ENCODE assay signal across 8 mouse cellular contexts in the genomic region with DNA sequence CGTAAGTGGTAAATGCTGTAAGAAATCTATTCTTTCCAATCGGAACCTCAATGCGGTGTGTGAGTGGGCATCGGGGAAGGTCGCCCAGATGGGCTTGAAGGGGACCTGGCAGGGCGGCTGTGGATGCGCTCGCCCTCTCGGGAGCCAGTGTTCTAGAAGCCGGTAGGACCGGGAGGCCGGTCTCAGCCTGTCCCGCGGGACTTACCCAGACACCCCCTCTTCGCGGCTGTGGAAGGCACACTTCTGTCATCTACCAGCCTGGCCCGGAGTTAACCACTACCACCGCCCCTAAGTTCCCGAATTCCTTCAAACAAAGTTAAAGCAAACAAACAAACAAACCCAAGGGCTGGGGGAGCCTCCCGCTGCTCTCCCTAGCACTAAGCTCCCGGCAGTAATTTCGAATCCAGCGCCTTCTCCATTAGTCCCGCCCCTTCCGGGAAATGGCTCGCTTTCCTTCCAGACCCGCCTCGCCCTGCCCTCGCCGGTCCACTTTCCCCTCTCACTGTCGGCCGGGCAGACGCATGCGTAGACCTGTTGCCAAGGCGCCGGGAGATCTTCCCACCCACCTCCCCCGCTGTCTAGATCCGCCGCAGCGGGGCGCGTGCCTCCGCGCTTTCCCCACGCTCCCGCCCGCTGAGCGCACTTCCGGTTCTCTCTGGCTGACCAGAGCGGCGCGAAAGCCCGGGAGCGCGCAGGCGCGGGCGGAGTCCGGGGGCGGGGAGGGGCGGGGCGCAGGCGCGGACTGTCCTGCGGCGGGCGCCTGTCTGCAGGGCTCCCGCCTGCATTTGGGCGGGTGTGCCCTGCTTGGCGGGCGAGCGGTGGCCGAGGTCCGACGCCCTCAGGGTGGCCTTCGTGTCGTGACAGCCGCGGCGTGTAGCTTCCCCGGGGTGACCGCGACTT. TPM values are rescaled to one million over a fixed set of nuclear protein-coding genes. Genes with fewer than 3 reads are reported as not detected.
A peak's percentile ranks its signal among the peaks of the same experiment; 100 is the strongest.
DNase-seq lines count a peak whose midpoint lies in the region; ATAC-seq lines count a peak whose summit lies in the region.

A gene (minus strand): TSS at position 420 of the 900 bp plus-strand sequence.
A gene (plus strand): TSS at position 505 of the 900 bp plus-strand sequence.

- H3K9me3 ChIP-seq in heart, embryonic 14.5 days (ENCODE audit: control insufficient read depth, low read length) = no peaks in the 10 kb centered on the region
- H3K9me3 ChIP-seq in liver, embryonic 13.5 days (replicated peaks) = no peaks in the 10 kb centered on the region
- H3K9me3 ChIP-seq in stomach, embryonic 16.5 days (replicated peaks; ENCODE audit: control insufficient read depth, low read length) = no peaks in the 10 kb centered on the region

- peak; percentile 93 for DNase-seq in c-Kit-negative CD71-positive TER-119-positive erythroid progenitor cells, embryonic 14.5 days (ENCODE audit: low read depth, low spot score)
- DNase-seq in fibroblast of lung, adult 2 months (ENCODE audit: low read depth) = peak; percentile 94
- peak; percentile 97 for DNase-seq in kidney, postnatal 14 days
- peak; percentile 90 for DNase-seq in liver, embryonic 13.5 days
- peak; percentile 97 for DNase-seq in neural tube, embryonic 10.5 days (ENCODE audit: extremely low spot score, low spot score)

- no peaks in the 10 kb centered on the region; the same call in 1 of the 2 replicates for H3K36me3 ChIP-seq in heart, embryonic 14.5 days (ENCODE audit: control insufficient read depth, insufficient read depth, low read length)
- H3K36me3 ChIP-seq in liver, embryonic 13.5 days = no peaks in the 10 kb centered on the region
- no peaks in the 10 kb centered on the region for H3K36me3 ChIP-seq in stomach, embryonic 16.5 days (ENCODE audit: control insufficient read depth, insufficient read depth, low read length)

- H3K4me1 ChIP-seq in heart, embryonic 14.5 days (ENCODE audit: control insufficient read depth in 2 of 2, insufficient read depth in 2 of 2, low read length in 2 of 2) = peaks cover 2 to 27% of the 10 kb centered on the region in 2 experiments; a peak in 3 of 4 replicates
- H3K4me1 ChIP-seq in liver, embryonic 13.5 days (replicated peaks) = peaks cover 38% of the 10 kb centered on the region
- peaks cover 21% of the 10 kb centered on the region for H3K4me1 ChIP-seq in stomach, embryonic 16.5 days (ENCODE audit: control insufficient read depth, insufficient read depth, low read length)

- peak within 1 kb of the TSS; percentile 97 for H3K9ac ChIP-seq in heart, embryonic 14.5 days (ENCODE audit: low read length)
- peak within 1 kb of the TSS; percentile 98 for H3K9ac ChIP-seq in liver, embryonic 13.5 days
- peak within 1 kb of the TSS; percentile 97 for H3K9ac ChIP-seq in stomach, embryonic 16.5 days (ENCODE audit: low read length)

- no peaks in the 10 kb centered on the region for H3K27me3 ChIP-seq in heart, embryonic 14.5 days (ENCODE audit: control insufficient read depth, insufficient read depth, low read length)
- H3K27me3 ChIP-seq in liver, embryonic 13.5 days = no peaks in the 10 kb centered on the region
- H3K27me3 ChIP-seq in stomach, embryonic 16.5 days (ENCODE audit: control insufficient read depth, insufficient read depth, low read length) = no peaks in the 10 kb centered on the region

- H3K4me2 ChIP-seq in heart, embryonic 14.5 days (ENCODE audit: low read length) = peak within 1 kb of the TSS; percentile 92
- H3K4me2 ChIP-seq in liver, embryonic 13.5 days = peak within 1 kb of the TSS; percentile 87
- H3K4me2 ChIP-seq in stomach, embryonic 16.5 days (ENCODE audit: low read depth, low read length) = peak within 1 kb of the TSS; percentile 97

- under 1% methylated on average over 76 of the region's 83 CpGs for WGBS in heart, embryonic 14.5 days
- under 1% methylated on average over 79 of the region's 83 CpGs for WGBS in liver, embryonic 13.5 days (ENCODE audit: insufficient replicate concordance)
- WGBS in stomach, embryonic 16.5 days = under 1% methylated on average over 78 of the region's 83 CpGs

- ATAC-seq in CD4-positive, CD25-positive, alpha-beta regulatory T cell, adult 4 months = peak; percentile 83
- ATAC-seq in heart, embryonic 14.5 days (ENCODE audit: insufficient number of reproducible peaks, insufficient read depth, low FRiP score, low read depth) = peak; percentile 98
- ATAC-seq in liver, embryonic 13.5 days (ENCODE audit: low read depth) = peak; percentile 96
- ATAC-seq in stomach, embryonic 16.5 days (ENCODE audit: insufficient read depth, low FRiP score) = peak; percentile 98

- peak within 1 kb of the TSS; percentile 63 to 90 for H3K4me3 ChIP-seq in heart, embryonic 14.5 days (ENCODE audit: control insufficient read depth in 1 of 2, insufficient read depth in 1 of 2, low read depth in 1 of 2, low read length in 2 of 2)
- peak within 1 kb of the TSS; percentile 91 for H3K4me3 ChIP-seq in liver, embryonic 13.5 days (replicated peaks)
- H3K4me3 ChIP-seq in stomach, embryonic 16.5 days (replicated peaks; ENCODE audit: low read length) = peak within 1 kb of the TSS; percentile 86

- H3K27ac ChIP-seq in heart, embryonic 14.5 days (replicated peaks in 1 of 2; ENCODE audit: control insufficient read depth in 1 of 2, insufficient read depth in 1 of 2, low read depth in 2 of 2, low read length in 2 of 2) = peak within 1 kb of the TSS; percentile 78 to 96
- H3K27ac ChIP-seq in liver, embryonic 13.5 days = peak within 1 kb of the TSS; percentile 92
- peak within 1 kb of the TSS; percentile 95 for H3K27ac ChIP-seq in stomach, embryonic 16.5 days (ENCODE audit: low read length)

RNA-seq across cellular contexts. Expression of the first gene that starts in this region (rescaled TPM):
- 1 to 10 TPM; 1.2 to 1.5 TPM for polyA plus RNA-seq in CD4-positive, CD25-positive, alpha-beta regulatory T cell, adult 4 months (2017; shearing (Covaris generic))
- polyA plus RNA-seq in heart, embryonic 14.5 days (2014; fragmentation: Nextera tagmentation; extraction: Ambion mirVana) = 6.1 and 11.2 TPM in 2 replicates
- 9.2 and 12.2 TPM in 2 replicates for polyA plus RNA-seq in liver, embryonic 13.5 days (2015; fragmentation: Nextera tagmentation; extraction: Ambion mirVana)
- 6.8 and 8.2 TPM in 2 replicates for polyA plus RNA-seq in stomach, embryonic 16.5 days (2015; fragmentation: Nextera tagmentation; extraction: Ambion mirVana)

RNA-seq across cellular contexts. Expression of the second gene that starts in this region (rescaled TPM):
- polyA plus RNA-seq in CD4-positive, CD25-positive, alpha-beta regulatory T cell, adult 4 months (2017; shearing (Covaris generic)) = 100 to 1,000 TPM; 119 to 222 TPM
- 106 and 108 TPM in 2 replicates for polyA plus RNA-seq in heart, embryonic 14.5 days (2014; fragmentation: Nextera tagmentation; extraction: Ambion mirVana)
- 93.3 and 107 TPM in 2 replicates for polyA plus RNA-seq in liver, embryonic 13.5 days (2015; fragmentation: Nextera tagmentation; extraction: Ambion mirVana)
- 109 and 125 TPM in 2 replicates for polyA plus RNA-seq in stomach, embryonic 16.5 days (2015; fragmentation: Nextera tagmentation; extraction: Ambion mirVana)

Comparison
In these comparisons a context has a peak if more than half of its experiments do, and no peak if none do; other contexts are left out.
1. Peak in every context shown above with its lines: DNase-seq, ATAC-seq, H3K4me3 ChIP-seq and H3K27ac ChIP-seq.